1 mouse cellular context compared by ENCODE assay signal in the genomic region with DNA sequence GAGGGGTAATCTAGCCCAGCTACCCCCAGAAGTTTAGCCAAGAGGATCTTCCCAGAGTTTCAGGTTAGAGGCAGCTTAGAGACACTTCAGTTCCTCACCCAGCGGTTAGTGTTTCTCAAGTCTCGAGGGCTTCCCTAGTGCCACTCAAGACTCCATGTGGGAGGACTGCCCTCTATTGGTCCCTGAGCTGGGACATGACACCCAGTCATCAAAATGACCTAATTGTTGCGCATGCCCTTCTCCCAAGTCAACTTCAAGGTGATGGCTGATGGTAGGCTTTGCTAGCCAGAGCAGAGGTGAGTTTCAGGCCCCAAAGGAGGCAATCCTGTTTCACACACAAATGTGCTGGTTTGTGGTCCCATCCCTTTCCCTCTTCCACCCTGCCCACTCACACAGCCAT.
TF ChIP-seq lines count a peak whose summit lies in the region.

No protein-coding gene starts in this region.

TF ChIP-seq in MEL, 35 proteins besides CTCF, POLR2A, EP300 and RAD21:
- TF ChIP-seq USF2 (IDR thresholded peaks at IDR 0.05; ENCODE audit: borderline replicate concordance in 1 of 2, insufficient read depth in 1 of 2, low read depth in 1 of 2, low read length in 2 of 2) (no peak), SMC3 (IDR thresholded peaks at IDR 0.05; ENCODE audit: low read depth, low read length) (peak; percentile 30; the same call in 1 of the 2 replicates)
